8 mouse cellular contexts compared by ENCODE assay signal in genomic region chr6:83135571-83136161, GRCm38 (mm10). TPM values are rescaled to one million over a fixed set of nuclear protein-coding genes. Genes with fewer than 3 reads are reported as not detected.
DNase-seq lines count a peak whose midpoint lies in the region; ATAC-seq lines count a peak whose summit lies in the region.

No protein-coding gene starts in this region.

- H3K27ac ChIP-seq in stomach, embryonic 15.5 days, result peak overlapping the region; percentile 100

- peaks cover 53% of the 10 kb centered on the region for H3K4me1 ChIP-seq in stomach, embryonic 15.5 days

- H3K36me3 ChIP-seq in stomach, embryonic 15.5 days, result no peaks in the 10 kb centered on the region

- no peaks in the 10 kb centered on the region for H3K27me3 ChIP-seq in stomach, embryonic 15.5 days (replicated peaks)

- ATAC-seq in stomach, embryonic 15.5 days (ENCODE audit: insufficient read depth, low FRiP score, low read depth), result no peak

- H3K4me2 ChIP-seq in stomach, embryonic 15.5 days, result peak overlapping the region; percentile 87

- H3K4me3 ChIP-seq in stomach, embryonic 15.5 days (replicated peaks), result peak overlapping the region; percentile 56

- peak; percentile 23 for DNase-seq in thymus, postnatal 14 days
- DNase-seq in thymus, adult 18-20 months, result no peak
- DNase-seq in gastrocnemius, postnatal 25 days, result peak; percentile 65
- DNase-seq in kidney, adult 18-20 months, result peak; percentile 82
- DNase-seq in lung, adult 18-20 months, result peak; percentile 73 to 79
- DNase-seq in left cerebral cortex, adult 18-20 months (ENCODE audit: low spot score in 2 of 2), result no peak
- DNase-seq in layer of hippocampus, postnatal 36 days, result no peak

- H3K9ac ChIP-seq in stomach, embryonic 15.5 days, result peak overlapping the region; percentile 67

- no peaks in the 10 kb centered on the region for H3K9me3 ChIP-seq in stomach, embryonic 15.5 days

- WGBS in stomach, embryonic 15.5 days, result 7% methylated on average over 37 of the region's 37 CpGs

RNA-seq across cellular contexts. Expression of gene Rtkn, which starts 0.4 kb away (rescaled TPM):
- total RNA-seq in gastrocnemius, postnatal 25 days (2021), result 10 to 100 TPM in 1 of 2 experiments, 1 to 10 TPM in 1; 7.9 to 14.4 TPM
- polyA plus RNA-seq in stomach, embryonic 15.5 days (2015; fragmentation: Nextera tagmentation; extraction: Ambion mirVana), result 31.3 and 31.9 TPM in 2 replicates
- 10 to 100 TPM; 88.3 to 88.8 TPM for total RNA-seq in left cerebral cortex, adult 18-20 months (2021)
- 10 to 100 TPM; 75.9 to 90.3 TPM for total RNA-seq in layer of hippocampus, postnatal 36 days (2021)

RNA-seq across cellular contexts. Expression of gene Ino80b, which starts 10.4 kb away (rescaled TPM):
- total RNA-seq in gastrocnemius, postnatal 25 days (2021), result 10 to 100 TPM in 1 of 2 experiments, 1 to 10 TPM in 1; 4.8 to 14.0 TPM
- polyA plus RNA-seq in stomach, embryonic 15.5 days (2015; fragmentation: Nextera tagmentation; extraction: Ambion mirVana), result 11.3 and 11.4 TPM in 2 replicates
- 10 to 100 TPM; 23.1 to 26.3 TPM for total RNA-seq in left cerebral cortex, adult 18-20 months (2021)
- total RNA-seq in layer of hippocampus, postnatal 36 days (2021), result 10 to 100 TPM; 21.2 to 23.5 TPM

RNA-seq across cellular contexts. Expression of gene Wbp1, which starts 14.3 kb away (rescaled TPM):
- 10 to 100 TPM; 37.8 to 38.2 TPM for total RNA-seq in gastrocnemius, postnatal 25 days (2021)
- 91.5 and 101 TPM in 2 replicates for polyA plus RNA-seq in stomach, embryonic 15.5 days (2015; fragmentation: Nextera tagmentation; extraction: Ambion mirVana)
- total RNA-seq in left cerebral cortex, adult 18-20 months (2021), result 10 to 100 TPM; 37.2 to 40.2 TPM
- 10 to 100 TPM; 58.2 to 61.4 TPM for total RNA-seq in layer of hippocampus, postnatal 36 days (2021)

RNA-seq across cellular contexts. Expression of gene Mogs, which starts 20.4 kb away (rescaled TPM):
- 1 to 10 TPM; 6.5 to 8.1 TPM for total RNA-seq in gastrocnemius, postnatal 25 days (2021)
- polyA plus RNA-seq in stomach, embryonic 15.5 days (2015; fragmentation: Nextera tagmentation; extraction: Ambion mirVana), result 53.6 and 58.0 TPM in 2 replicates
- total RNA-seq in left cerebral cortex, adult 18-20 months (2021), result 10 to 100 TPM; 29.6 to 31.8 TPM
- total RNA-seq in layer of hippocampus, postnatal 36 days (2021), result 10 to 100 TPM; 28.0 to 28.9 TPM

RNA-seq across cellular contexts. Expression of gene Wdr54, which starts 20.5 kb away (rescaled TPM):
- total RNA-seq in gastrocnemius, postnatal 25 days (2021), result 1 to 10 TPM; 1.2 to 1.4 TPM
- polyA plus RNA-seq in stomach, embryonic 15.5 days (2015; fragmentation: Nextera tagmentation; extraction: Ambion mirVana), result 3.6 and 5.1 TPM in 2 replicates
- 10 to 100 TPM; 33.0 to 33.3 TPM for total RNA-seq in left cerebral cortex, adult 18-20 months (2021)
- 10 to 100 TPM; 24.2 to 25.3 TPM for total RNA-seq in layer of hippocampus, postnatal 36 days (2021)

Comparison
In these comparisons a context has a peak if more than half of its experiments do, and no peak if none do; other contexts are left out.
1. DNase-seq: peak in thymus, postnatal 14 days (single experiment), gastrocnemius, postnatal 25 days (single experiment), kidney, adult 18-20 months (single experiment) and lung, adult 18-20 months (2 of 2); none in thymus, adult 18-20 months (0 of 2), left cerebral cortex, adult 18-20 months (0 of 2) and layer of hippocampus, postnatal 36 days (0 of 2).
2. RNA of gene Rtkn, which starts 0.4 kb away (total RNA-seq): 75.9 to 90.3 TPM in layer of hippocampus, postnatal 36 days and 88.3 to 88.8 TPM in left cerebral cortex, adult 18-20 months; 7.9 to 14.4 TPM in gastrocnemius, postnatal 25 days; every median in the first group is over 4 times any median in the second.